Mouse (Mus musculus): ENCODE data around the gene Nkx3-2. TPM values are rescaled to one million over a fixed set of nuclear protein-coding genes. Genes with fewer than 3 reads are reported as not detected.
A peak's percentile ranks its signal among the peaks of the same experiment; 100 is the strongest.

The Nkx3-2 gene
- polyA plus RNA-seq, 1 experiment from 2014 or later: 0.43 TPM

- Histone ChIP-seq H3K4me2 (peak overlapping the region; percentile 41; the same call in 1 of the 2 replicates), H3K27me3 (replicated peaks) (peaks cover 98% of the 10 kb centered on the region), H3K4me3 (no peak overlapping the region), H3K27ac (no peak overlapping the region), H3K9me3 (replicated peaks) (no peaks in the 10 kb centered on the region), H3K36me3 (no peaks in the 10 kb centered on the region), H3K4me1 (peaks cover 16% of the 10 kb centered on the region), H3K9ac (no peak overlapping the region)
- ATAC-seq: no peak
- WGBS (ENCODE audit: insufficient replicate concordance): 7% methylated on average over 22 of the region's 22 CpGs
Measured at GRCm38 (mm10) chr5:41760831-41761508, 3.3 kb downstream of the Nkx3-2 start.

GRCm38 (mm10) chr5:41760071-41760470 is 4.2 kb downstream of the Nkx3-2 start:
- Histone ChIP-seq H3K27me3 (replicated peaks) (peaks cover 99% of the 10 kb centered on the region), H3K4me3 (no peak overlapping the region), H3K9ac (no peak overlapping the region), H3K27ac (no peak overlapping the region), H3K4me1 (peaks cover 16% of the 10 kb centered on the region), H3K36me3 (no peaks in the 10 kb centered on the region), H3K9me3 (replicated peaks) (no peaks in the 10 kb centered on the region), H3K4me2 (no peak overlapping the region)
- no peak for ATAC-seq
- WGBS (ENCODE audit: insufficient replicate concordance): 8% methylated on average over 8 of the region's 8 CpGs

- H3K36me3 ChIP-seq: no peaks in the 10 kb centered on the region
- H3K4me3 ChIP-seq: no peak overlapping the region
- 10% methylated on average over 19 of the region's 19 CpGs for WGBS (ENCODE audit: insufficient replicate concordance)
- no peak overlapping the region for H3K9ac ChIP-seq
- no peaks in the 10 kb centered on the region for H3K9me3 ChIP-seq (replicated peaks)
- no peak for ATAC-seq
- H3K27me3 ChIP-seq (replicated peaks): peaks cover 99% of the 10 kb centered on the region
- peaks cover 8% of the 10 kb centered on the region for H3K4me1 ChIP-seq
- H3K27ac ChIP-seq: no peak overlapping the region
- no peak overlapping the region for H3K4me2 ChIP-seq
Measured at GRCm38 (mm10) chr5:41758671-41759639, 5.3 kb downstream of the Nkx3-2 start.

- Histone ChIP-seq H3K9me3 (replicated peaks) (no peaks in the 10 kb centered on the region), H3K4me3 (no peak overlapping the region), H3K4me2 (no peak overlapping the region), H3K27ac (no peak overlapping the region), H3K36me3 (no peaks in the 10 kb centered on the region), H3K27me3 (replicated peaks) (peaks cover 99% of the 10 kb centered on the region), H3K4me1 (0 out of 2 replicates have a peak, but pooled peaks cover 4% of the 10 kb centered on the region), H3K9ac (no peak overlapping the region)
- 4% methylated on average over 5 of the region's 5 CpGs for WGBS (ENCODE audit: insufficient replicate concordance)
- ATAC-seq: no peak
Measured at GRCm38 (mm10) chr5:41757338-41757737, 7.0 kb downstream of the Nkx3-2 start.

GRCm38 (mm10) chr5:41756396-41756795 is 7.9 kb downstream of the Nkx3-2 start:
- WGBS (ENCODE audit: insufficient replicate concordance): 10% methylated on average over 4 of the region's 4 CpGs
- H3K4me2 ChIP-seq: no peak overlapping the region

GRCm38 (mm10) chr5:41755373-41755960 is 8.8 kb downstream of the Nkx3-2 start:
- H3K4me2 ChIP-seq: no peak overlapping the region
- H3K36me3 ChIP-seq: no peaks in the 10 kb centered on the region
- H3K27ac ChIP-seq: no peak overlapping the region
- H3K27me3 ChIP-seq (replicated peaks): peaks cover 100% of the 10 kb centered on the region
- no peaks in the 10 kb centered on the region for H3K4me1 ChIP-seq
- ATAC-seq: no peak
- no peak overlapping the region for H3K4me3 ChIP-seq
- H3K9me3 ChIP-seq (replicated peaks): no peaks in the 10 kb centered on the region
- 2% methylated on average over 23 of the region's 23 CpGs for WGBS (ENCODE audit: insufficient replicate concordance)
- H3K9ac ChIP-seq: no peak overlapping the region

More at GRCm38 (mm10) chr5:41756396-41756795, 7.9 kb downstream of the Nkx3-2 start:
- Histone ChIP-seq H3K4me3 (no peak overlapping the region), H3K36me3 (no peaks in the 10 kb centered on the region), H3K9ac (no peak overlapping the region), H3K9me3 (replicated peaks) (no peaks in the 10 kb centered on the region), H3K4me1 (0 out of 2 replicates have a peak, but pooled peaks cover 1% of the 10 kb centered on the region), H3K27ac (no peak overlapping the region), H3K27me3 (replicated peaks) (peaks cover 99% of the 10 kb centered on the region)
- no peak for ATAC-seq

- no peak overlapping the region for H3K27ac ChIP-seq
- H3K9me3 ChIP-seq (replicated peaks): no peaks in the 10 kb centered on the region
- H3K4me2 ChIP-seq: peak overlapping the region; percentile 22; the same call in 1 of the 2 replicates
- H3K4me1 ChIP-seq: no peaks in the 10 kb centered on the region
- peaks cover 99% of the 10 kb centered on the region for H3K27me3 ChIP-seq (replicated peaks)
- no peak overlapping the region for H3K4me3 ChIP-seq
- no peak for ATAC-seq
- no peak overlapping the region for H3K9ac ChIP-seq
- 3% methylated on average over 16 of the region's 16 CpGs for WGBS (ENCODE audit: insufficient replicate concordance)
- no peaks in the 10 kb centered on the region for H3K36me3 ChIP-seq
Measured at GRCm38 (mm10) chr5:41754836-41755235, 9.5 kb downstream of the Nkx3-2 start.

GRCm38 (mm10) chr5:41754226-41754775 is 10.0 kb downstream of the Nkx3-2 start:
- no peak overlapping the region for H3K9ac ChIP-seq
- no peaks in the 10 kb centered on the region for H3K9me3 ChIP-seq (replicated peaks)
- no peak for ATAC-seq
- peaks cover 99% of the 10 kb centered on the region for H3K27me3 ChIP-seq (replicated peaks)
- no peak overlapping the region for H3K27ac ChIP-seq
- H3K36me3 ChIP-seq: no peaks in the 10 kb centered on the region
- H3K4me1 ChIP-seq: no peaks in the 10 kb centered on the region
- 0 out of 2 replicates have a peak overlapping the region, but pooled peaks have one; percentile 22 for H3K4me2 ChIP-seq
- H3K4me3 ChIP-seq: no peak overlapping the region
- WGBS (ENCODE audit: insufficient replicate concordance): 3% methylated on average over 17 of the region's 17 CpGs

- no peak for ATAC-seq
- no peaks in the 10 kb centered on the region for H3K4me1 ChIP-seq
- H3K4me2 ChIP-seq: no peak overlapping the region
- no peaks in the 10 kb centered on the region for H3K9me3 ChIP-seq (replicated peaks)
- H3K27me3 ChIP-seq (replicated peaks): peaks cover 98% of the 10 kb centered on the region
- H3K9ac ChIP-seq: no peak overlapping the region
- no peak overlapping the region for H3K27ac ChIP-seq
- WGBS (ENCODE audit: insufficient replicate concordance): 44% methylated on average over 4 of the region's 4 CpGs
- no peak overlapping the region for H3K4me3 ChIP-seq
- no peaks in the 10 kb centered on the region for H3K36me3 ChIP-seq
Measured at GRCm38 (mm10) chr5:41752721-41753120, 11.6 kb downstream of the Nkx3-2 start.

- no peak for ATAC-seq
- H3K4me2 ChIP-seq: no peak overlapping the region
Measured at GRCm38 (mm10) chr5:41744898-41745780, 19.2 kb downstream of the Nkx3-2 start.

GRCm38 (mm10) chr5:41744234-41744633 is 20.1 kb downstream of the Nkx3-2 start:
- ATAC-seq: no peak
- Histone ChIP-seq H3K9ac (no peak overlapping the region), H3K4me2 (no peak overlapping the region), H3K4me3 (no peak overlapping the region), H3K27ac (no peak overlapping the region), H3K9me3 (replicated peaks) (no peaks in the 10 kb centered on the region), H3K4me1 (no peaks in the 10 kb centered on the region), H3K27me3 (replicated peaks) (peaks cover 57% of the 10 kb centered on the region), H3K36me3 (no peaks in the 10 kb centered on the region)
- WGBS (ENCODE audit: insufficient replicate concordance): 6% methylated on average over 7 of the region's 7 CpGs

More at GRCm38 (mm10) chr5:41744898-41745780, 19.2 kb downstream of the Nkx3-2 start:
- no peaks in the 10 kb centered on the region for H3K9me3 ChIP-seq (replicated peaks)
- no peak overlapping the region for H3K4me3 ChIP-seq
- no peaks in the 10 kb centered on the region for H3K4me1 ChIP-seq
- H3K9ac ChIP-seq: no peak overlapping the region
- H3K27ac ChIP-seq: no peak overlapping the region
- 4% methylated on average over 11 of the region's 15 CpGs for WGBS (ENCODE audit: insufficient replicate concordance)
- no peaks in the 10 kb centered on the region for H3K36me3 ChIP-seq
- H3K27me3 ChIP-seq (replicated peaks): peaks cover 66% of the 10 kb centered on the region
